Mouse (Mus musculus) MEL (cell line): ENCODE results near the gene Bsn.

Experiments
- BHLHE40 ChIP-seq: IDR thresholded peaks from 2 replicates; pipeline ENCODE4 v1.6.1; 2012; ENCODE audit warnings: low read depth, mild to moderate bottlenecking, inconsistent platforms, low read length, improper control_type of control experiment, borderline replicate concordance
- CTCF ChIP-seq, 3 experiments: IDR thresholded peaks in 2 of 3; conservative IDR thresholded peaks in 1 of 3; 2 replicates each; pipeline ENCODE4 v1.5.1; 2011 to 2012; ENCODE audit warnings: low read length in 3 of 3, low read depth in 2 of 3, mild to moderate bottlenecking in 2 of 3, improper control_type of control experiment in 1 of 3, inconsistent platforms in 1 of 3, mixed read lengths in 1 of 3, moderate library complexity in 1 of 3; ENCODE audit not compliant: control insufficient read depth in 1 of 3, insufficient read depth in 1 of 3, poor library complexity in 1 of 3, severe bottlenecking in 1 of 3
- ELF1 ChIP-seq: IDR thresholded peaks from 2 replicates; pipeline ENCODE4 v1.6.1; 2014; ENCODE audit warnings: low read depth, mild to moderate bottlenecking, inconsistent platforms, low read length, improper control_type of control experiment, moderate library complexity
- SMC3 ChIP-seq: IDR thresholded peaks from 2 replicates; pipeline ENCODE4 v1.6.1; 2011; ENCODE audit warnings: low read depth, low read length, improper control_type of control experiment

DNA sequence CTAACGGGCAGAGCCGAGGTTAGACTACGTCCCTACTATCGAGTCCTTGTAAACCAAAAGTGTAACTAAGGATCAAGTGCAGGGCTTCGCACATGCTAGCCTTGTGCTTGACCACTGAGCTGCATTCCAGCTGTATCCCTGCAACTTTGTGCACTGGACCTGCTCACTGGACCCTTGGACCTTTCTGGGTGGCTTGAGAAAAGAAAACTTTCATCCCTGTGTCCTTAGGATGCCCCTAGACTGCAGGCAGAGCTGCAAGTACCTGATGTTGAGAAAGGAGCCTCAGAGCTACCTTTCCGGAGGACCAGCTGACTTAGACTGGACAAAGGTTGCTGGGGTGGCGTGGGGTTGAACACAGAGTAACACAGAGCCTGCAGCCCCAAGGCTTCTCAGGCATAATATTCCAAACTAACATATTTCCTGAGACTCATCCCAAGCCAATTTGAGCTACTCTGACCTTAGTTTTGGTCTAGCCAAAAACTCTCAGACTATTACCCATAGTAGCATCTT lies 99.5 kb downstream of the Bsn start:
- TF ChIP-seq CTCF (IDR thresholded peaks at IDR 0.05 in 2 of 3, conservative IDR thresholded peaks at IDR 0.05 in 1 of 3; ENCODE audit: control insufficient read depth in 1 of 3, insufficient read depth in 1 of 3, low read depth in 2 of 3, low read length in 3 of 3, poor library complexity in 1 of 3, severe bottlenecking in 1 of 3), result no peak
- no peak for TF ChIP-seq ELF1
- TF ChIP-seq BHLHE40, result no peak
- TF ChIP-seq SMC3, result no peak
